Mouse (Mus musculus): ENCODE data around the gene Atxn1.

DNA sequence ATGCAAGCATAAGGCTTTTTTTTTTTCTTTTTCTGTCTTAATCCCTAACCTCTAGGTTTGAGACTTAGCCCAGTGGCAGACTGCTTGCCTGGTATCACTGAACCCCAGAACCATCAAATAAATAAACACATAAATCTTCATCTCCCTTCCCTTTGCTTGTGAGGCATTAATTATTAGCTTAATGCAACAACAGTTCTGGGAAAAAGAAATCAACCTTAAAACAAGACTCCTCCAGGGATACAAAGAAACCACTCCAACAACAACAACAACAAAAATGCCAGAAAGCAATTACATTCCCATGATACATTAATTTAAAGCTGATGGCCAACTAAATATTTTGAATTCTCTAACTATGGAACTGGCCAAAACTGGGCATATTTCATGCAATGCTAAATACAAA lies 28.0 kb downstream of the Atxn1 start:
- TF ChIP-seq CTCF (IDR thresholded peaks at IDR 0.05; ENCODE audit: insufficient read depth, low read depth, low read length) (no peak), POLR2A (IDR thresholded peaks at IDR 0.05; ENCODE audit: insufficient read depth, low read depth, low read length) (no peak)

Measured in olfactory bulb, adult 2 months (tissue).